In genomic region chr5:123268477-123269474, GRCm38 (mm10) we compare ENCODE assay signal across 19 mouse cellular contexts. TPM values are rescaled to one million over a fixed set of nuclear protein-coding genes. Genes with fewer than 3 reads are reported as not detected.
DNase-seq lines count a peak whose midpoint lies in the region; ATAC-seq and TF ChIP-seq lines count a peak whose summit lies in the region.
"Had no signal": no experiment of that assay in that cellular context is flagged by ENCODE, and none has a peak within 500 bp of the region (broad histone marks: within the 10 kb centered on the region; RNA-seq: fewer than 3 reads in every experiment).

No protein-coding gene starts in this region.

- peak overlapping the region; percentile 9; the same call in 1 of the 2 replicates for H3K4me2 ChIP-seq in limb, embryonic 12.5 days
- no peak overlapping the region for H3K4me2 ChIP-seq in intestine, embryonic 15.5 days (replicated peaks)
- H3K4me2 ChIP-seq: heart, embryonic 15.5 days; hindbrain, embryonic 13.5 days; liver, embryonic 11.5 days; midbrain, embryonic 13.5 days had no signal

- DNase-seq in layer of hippocampus, adult 2 months (ENCODE audit: low spot score in 2 of 2) = no peak
- no peak for DNase-seq in layer of hippocampus, postnatal 25 days (ENCODE audit: extremely low spot score in 1 of 2, low spot score in 1 of 2)
- DNase-seq in MEL (ENCODE audit: low read depth, low spot score) = no peak
- peak; percentile 31 for DNase-seq in embryo, embryonic 11 days
- DNase-seq in ovary, postnatal 10 days (ENCODE audit: low spot score) = no peak
- no peak for DNase-seq in right cerebral cortex, postnatal 36 days (ENCODE audit: low spot score in 2 of 2)
- DNase-seq: adrenal gland, adult 2 months; cerebellum, adult 8-10 months; kidney, adult 18-20 months; retina, postnatal 1 day; spleen, adult 18-20 months had no signal

- no peaks in the 10 kb centered on the region for H3K36me3 ChIP-seq in MEL (ENCODE audit: control insufficient read depth in 1 of 2, insufficient read depth in 2 of 2, low read length in 2 of 2)
- no peaks in the 10 kb centered on the region for H3K36me3 ChIP-seq in limb, embryonic 12.5 days
- no peaks in the 10 kb centered on the region for H3K36me3 ChIP-seq in intestine, embryonic 15.5 days
- H3K36me3 ChIP-seq: heart, embryonic 15.5 days; hindbrain, embryonic 13.5 days; midbrain, embryonic 13.5 days had no signal

- no peak for TF ChIP-seq EP300 in MEL (IDR thresholded peaks at IDR 0.05; ENCODE audit: low read depth in 1 of 2, low read length in 2 of 2)

- TF ChIP-seq CTCF in layer of hippocampus, adult 2 months (conservative IDR thresholded peaks at IDR 0.05) = peak; percentile 49
- TF ChIP-seq CTCF in MEL (IDR thresholded peaks at IDR 0.05 in 2 of 3, conservative IDR thresholded peaks at IDR 0.05 in 1 of 3; ENCODE audit: control insufficient read depth in 1 of 3, insufficient read depth in 1 of 3, low read depth in 2 of 3, low read length in 3 of 3, poor library complexity in 1 of 3, severe bottlenecking in 1 of 3) = peak; percentile 23 to 37 (median 32); a peak in 5 of 6 replicates

- H3K9me3 ChIP-seq in MEL (replicated peaks; ENCODE audit: insufficient read depth, low read length) = no peaks in the 10 kb centered on the region
- peaks cover 4% of the 10 kb centered on the region; the same call in 1 of the 2 replicates for H3K9me3 ChIP-seq in limb, embryonic 12.5 days
- H3K9me3 ChIP-seq in intestine, embryonic 15.5 days = no peaks in the 10 kb centered on the region
- H3K9me3 ChIP-seq: heart, embryonic 15.5 days; midbrain, embryonic 13.5 days had no signal

- no peak overlapping the region for H3K4me3 ChIP-seq in layer of hippocampus, adult 2 months
- H3K4me3 ChIP-seq in MEL (ENCODE audit: control insufficient read depth in 1 of 2, insufficient read depth in 1 of 2, low read depth in 2 of 2, low read length in 2 of 2) = no peak overlapping the region
- H3K4me3 ChIP-seq in limb, embryonic 12.5 days (replicated peaks) = no peak overlapping the region
- no peak overlapping the region for H3K4me3 ChIP-seq in intestine, embryonic 15.5 days (replicated peaks)
- H3K4me3 ChIP-seq: heart, embryonic 15.5 days; hindbrain, embryonic 13.5 days; midbrain, embryonic 13.5 days had no signal

- no peaks in the 10 kb centered on the region for H3K4me1 ChIP-seq in MEL (ENCODE audit: control insufficient read depth in 1 of 2, insufficient read depth in 2 of 2, low read length in 2 of 2)
- H3K4me1 ChIP-seq in limb, embryonic 12.5 days (replicated peaks) = peaks cover 7% of the 10 kb centered on the region; the same call in 1 of the 2 replicates
- H3K4me1 ChIP-seq in intestine, embryonic 15.5 days (replicated peaks) = no peaks in the 10 kb centered on the region
- H3K4me1 ChIP-seq: heart, embryonic 15.5 days; hindbrain, embryonic 13.5 days had no signal

- ATAC-seq in limb, embryonic 12.5 days (ENCODE audit: insufficient number of reproducible peaks, insufficient read depth, low FRiP score, low TSS enrichment, low read depth) = no peak
- no peak for ATAC-seq in intestine, embryonic 15.5 days
- ATAC-seq: forebrain, embryonic 16.5 days; midbrain, embryonic 13.5 days had no signal

- no peak overlapping the region for H3K27ac ChIP-seq in layer of hippocampus, adult 2 months
- no peak overlapping the region for H3K27ac ChIP-seq in MEL (ENCODE audit: control insufficient read depth, low read depth, low read length)
- H3K27ac ChIP-seq in limb, embryonic 12.5 days = peak overlapping the region; percentile 69; the same call in 1 of the 2 replicates
- H3K27ac ChIP-seq in intestine, embryonic 15.5 days = no peak overlapping the region
- H3K27ac ChIP-seq: heart, embryonic 15.5 days; hindbrain, embryonic 13.5 days; midbrain, embryonic 13.5 days; stomach, postnatal 0 days had no signal

- no peaks in the 10 kb centered on the region for H3K79me2 ChIP-seq in MEL (ENCODE audit: control insufficient read depth, insufficient read depth, low read length, poor library complexity)

- no peak for TF ChIP-seq RAD21 in MEL (IDR thresholded peaks at IDR 0.05; ENCODE audit: low read depth, low read length)

- no peaks in the 10 kb centered on the region for H3K27me3 ChIP-seq in MEL (ENCODE audit: control insufficient read depth in 1 of 2, insufficient read depth in 2 of 2, low read length in 2 of 2)
- H3K27me3 ChIP-seq in limb, embryonic 12.5 days = no peaks in the 10 kb centered on the region; the same call in 1 of the 2 replicates
- no peaks in the 10 kb centered on the region for H3K27me3 ChIP-seq in intestine, embryonic 15.5 days (replicated peaks)
- H3K27me3 ChIP-seq: heart, embryonic 15.5 days; hindbrain, embryonic 13.5 days; midbrain, embryonic 13.5 days had no signal

- 51% methylated on average over 28 of the region's 28 CpGs for WGBS in limb, embryonic 12.5 days
- WGBS in intestine, embryonic 15.5 days = 80% methylated on average over 28 of the region's 28 CpGs

- H3K9ac ChIP-seq in MEL (ENCODE audit: control insufficient read depth, low read depth, low read length, poor library complexity, severe bottlenecking) = no peak overlapping the region
- no peak overlapping the region for H3K9ac ChIP-seq in limb, embryonic 12.5 days (replicated peaks)
- no peak overlapping the region for H3K9ac ChIP-seq in intestine, embryonic 15.5 days
- H3K9ac ChIP-seq: heart, embryonic 15.5 days; hindbrain, embryonic 13.5 days; midbrain, embryonic 13.5 days had no signal

- no peak for TF ChIP-seq POLR2A in MEL (IDR thresholded peaks at IDR 0.05; ENCODE audit: control insufficient read depth in 1 of 2, insufficient read depth in 1 of 2, low read depth in 1 of 2, low read length in 2 of 2, poor library complexity in 1 of 2)

TF ChIP-seq in MEL, 35 proteins besides CTCF, POLR2A, EP300 and RAD21:
- no peak for TF ChIP-seq NRF1 (IDR thresholded peaks at IDR 0.05; ENCODE audit: insufficient read depth, low read depth, low read length, poor library complexity, severe bottlenecking)
- no peak for TF ChIP-seq ETS1 (IDR thresholded peaks at IDR 0.05; ENCODE audit: low read depth, low read length)
- TF ChIP-seq POLR2AphosphoS2 (IDR thresholded peaks at IDR 0.05; ENCODE audit: low read length) = no peak
- TF ChIP-seq MAZ (IDR thresholded peaks at IDR 0.05; ENCODE audit: low read depth, low read length) = no peak
- TF ChIP-seq MYB (IDR thresholded peaks at IDR 0.05; ENCODE audit: low read depth, low read length) = no peak
- TF ChIP-seq TCF12 (IDR thresholded peaks at IDR 0.05; ENCODE audit: low read depth, low read length) = no peak
- no peak for TF ChIP-seq CHD2 (IDR thresholded peaks at IDR 0.05; ENCODE audit: low read length)
- no peak for TF ChIP-seq CHD1 (IDR thresholded peaks at IDR 0.05; ENCODE audit: low read depth, low read length)
- no peak for TF ChIP-seq GABPA (IDR thresholded peaks at IDR 0.05; ENCODE audit: low read depth, low read length)
- TF ChIP-seq SMC3 (IDR thresholded peaks at IDR 0.05; ENCODE audit: low read depth, low read length) = no peak
- TF ChIP-seq HCFC1 (IDR thresholded peaks at IDR 0.05; ENCODE audit: low read depth, low read length) = no peak
- no peak for TF ChIP-seq NELFE (IDR thresholded peaks at IDR 0.05; ENCODE audit: low read depth, low read length)
- no peak for TF ChIP-seq SIN3A (IDR thresholded peaks at IDR 0.05; ENCODE audit: low read length)
- no peak for TF ChIP-seq MAX (IDR thresholded peaks at IDR 0.05; ENCODE audit: low read length)
TF ChIP-seq in MEL: peak in this region for 0.

RNA-seq across cellular contexts. Expression of gene Wdr66, which starts 16.9 kb away (rescaled TPM):
- 1 to 10 TPM; 4.5 to 5.6 TPM for total RNA-seq in layer of hippocampus, adult 2 months (2021)
- total RNA-seq in layer of hippocampus, postnatal 25 days (2021) = 1 to 10 TPM; 2.8 to 3.2 TPM
- 0.82 and 1.4 TPM in 2 replicates for total RNA-seq in MEL (2012; rRNA removed)
- polyA plus RNA-seq in MEL (2012; ENCODE audit: insufficient read depth in 1 of 2, insufficient read length in 2 of 2, low read depth in 1 of 2, low replicate concordance in 2 of 2, missing spikeins in 1 of 2) = 1 to 10 TPM in 1 of 2 experiments, not detected in 1; 3.6 TPM
- polyA plus RNA-seq in limb, embryonic 12.5 days (2016; fragmentation: Nextera tagmentation; extraction: Ambion mirVana) = 0.44 TPM in 2 replicates
- polyA plus RNA-seq in intestine, embryonic 15.5 days (2015; fragmentation: Nextera tagmentation; extraction: Ambion mirVana) = 0.74 and 0.79 TPM in 2 replicates
